9 mouse cellular contexts compared by ENCODE assay signal in genomic region chr5:144988340-144989060, GRCm38 (mm10). TPM values are rescaled to one million over a fixed set of nuclear protein-coding genes. Genes with fewer than 3 reads are reported as not detected.
DNase-seq lines count a peak whose midpoint lies in the region; ATAC-seq lines count a peak whose summit lies in the region.
"Had no signal": no experiment of that assay in that cellular context is flagged by ENCODE, and none has a peak within 500 bp of the region (broad histone marks: within the 10 kb centered on the region; RNA-seq: fewer than 3 reads in every experiment).

No protein-coding gene starts in this region.

- H3K9me3 ChIP-seq in embryonic facial prominence, embryonic 12.5 days, result no peaks in the 10 kb centered on the region
- H3K9me3 ChIP-seq in hindbrain, embryonic 11.5 days (ENCODE audit: control insufficient read depth, low read length), result no peaks in the 10 kb centered on the region
- H3K9me3 ChIP-seq in stomach, embryonic 16.5 days (replicated peaks; ENCODE audit: control insufficient read depth, low read length), result peaks cover 7% of the 10 kb centered on the region; the same call in 1 of the 2 replicates

- H3K4me1 ChIP-seq in embryonic facial prominence, embryonic 12.5 days, result no peaks in the 10 kb centered on the region
- no peaks in the 10 kb centered on the region for H3K4me1 ChIP-seq in hindbrain, embryonic 11.5 days (replicated peaks; ENCODE audit: control insufficient read depth, insufficient read depth, low read length)
- no peaks in the 10 kb centered on the region for H3K4me1 ChIP-seq in stomach, embryonic 16.5 days (ENCODE audit: control insufficient read depth, insufficient read depth, low read length)

- H3K4me3 ChIP-seq in embryonic facial prominence, embryonic 12.5 days, result no peak overlapping the region
- H3K4me3 ChIP-seq in hindbrain, embryonic 11.5 days (ENCODE audit: low read depth, low read length), result no peak overlapping the region
- no peak overlapping the region for H3K4me3 ChIP-seq in stomach, embryonic 16.5 days (replicated peaks; ENCODE audit: low read length)

- no peaks in the 10 kb centered on the region for H3K36me3 ChIP-seq in embryonic facial prominence, embryonic 12.5 days
- no peaks in the 10 kb centered on the region for H3K36me3 ChIP-seq in hindbrain, embryonic 11.5 days (ENCODE audit: control insufficient read depth, insufficient read depth, low read length)
- no peaks in the 10 kb centered on the region for H3K36me3 ChIP-seq in stomach, embryonic 16.5 days (ENCODE audit: control insufficient read depth, insufficient read depth, low read length)

- intact Hi-C loops in gastrocnemius, postnatal 14 days (cut with DNase I; ENCODE audit: low total_unique reads), result loop anchor here (2.0 to 10.0 kb wide), 3 partner anchors 86 to 194 kb away; no protein-coding TSS in a partner anchor

- 0 out of 2 replicates have a peak, but pooled peaks have one; percentile 49 for ATAC-seq in embryonic facial prominence, embryonic 12.5 days (ENCODE audit: insufficient number of reproducible peaks, insufficient read depth, low FRiP score, low TSS enrichment)
- no peak for ATAC-seq in hindbrain, embryonic 11.5 days (ENCODE audit: low FRiP score)
- peak; percentile 74 for ATAC-seq in megakaryocyte progenitor cell, adult 5-6 weeks (replicated peaks; ENCODE audit: poor library complexity)
- ATAC-seq in stomach, embryonic 16.5 days (ENCODE audit: insufficient read depth, low FRiP score), result peak; percentile 71; the same call in 1 of the 2 replicates

- no peak overlapping the region for H3K27ac ChIP-seq in embryonic facial prominence, embryonic 12.5 days
- no peak overlapping the region for H3K27ac ChIP-seq in hindbrain, embryonic 11.5 days (ENCODE audit: low read depth, low read length)
- H3K27ac ChIP-seq in stomach, embryonic 16.5 days (ENCODE audit: low read length), result peak overlapping the region; percentile 23; the same call in 1 of the 2 replicates

- H3K4me2 ChIP-seq in embryonic facial prominence, embryonic 12.5 days (replicated peaks), result no peak overlapping the region
- H3K4me2 ChIP-seq in hindbrain, embryonic 11.5 days (replicated peaks; ENCODE audit: low read depth, low read length), result no peak overlapping the region
- H3K4me2 ChIP-seq in stomach, embryonic 16.5 days (ENCODE audit: low read depth, low read length), result no peak overlapping the region

- no peaks in the 10 kb centered on the region for H3K27me3 ChIP-seq in embryonic facial prominence, embryonic 12.5 days
- H3K27me3 ChIP-seq in hindbrain, embryonic 11.5 days (ENCODE audit: control insufficient read depth, insufficient read depth, low read length), result no peaks in the 10 kb centered on the region
- H3K27me3 ChIP-seq in stomach, embryonic 16.5 days (ENCODE audit: control insufficient read depth, insufficient read depth, low read length), result no peaks in the 10 kb centered on the region

- H3K9ac ChIP-seq in embryonic facial prominence, embryonic 12.5 days, result no peak overlapping the region
- no peak overlapping the region for H3K9ac ChIP-seq in hindbrain, embryonic 11.5 days (ENCODE audit: low read depth, low read length)
- no peak overlapping the region for H3K9ac ChIP-seq in stomach, embryonic 16.5 days (ENCODE audit: low read length)

- DNase-seq in gastrocnemius, postnatal 14 days, result peak; percentile 22
- DNase-seq in gastrocnemius, postnatal 25 days, result no peak
- peak; percentile 84 for DNase-seq in adipocyte (ENCODE audit: low spot score)
- DNase-seq in hindbrain, embryonic 11.5 days (ENCODE audit: low spot score), result peak; percentile 59
- DNase-seq in layer of hippocampus, adult 9-11 months, result peak; percentile 64

- 56% methylated on average over 9 of the region's 9 CpGs for WGBS in embryonic facial prominence, embryonic 12.5 days
- 59% methylated on average over 9 of the region's 9 CpGs for WGBS in hindbrain, embryonic 11.5 days
- WGBS in stomach, embryonic 16.5 days, result 43% methylated on average over 9 of the region's 9 CpGs

RNA-seq across cellular contexts. Expression of gene Smurf1, which starts 22.9 kb away (rescaled TPM):
- total RNA-seq in gastrocnemius, postnatal 14 days (2021), result 10 to 100 TPM; 11.0 to 13.1 TPM
- 10 to 100 TPM; 11.5 to 12.6 TPM for total RNA-seq in gastrocnemius, postnatal 25 days (2021)
- polyA plus RNA-seq in embryonic facial prominence, embryonic 12.5 days (2016; fragmentation: Nextera tagmentation; extraction: Ambion mirVana), result 24.9 and 26.6 TPM in 2 replicates
- 16.6 and 18.1 TPM in 2 replicates for polyA plus RNA-seq in hindbrain, embryonic 11.5 days (2014; fragmentation: Nextera tagmentation; extraction: Ambion mirVana)
- 2.7 and 3.5 TPM in 2 replicates for total RNA-seq in megakaryocyte progenitor cell, adult 5-6 weeks (2015)
- 2.8 and 4.1 TPM in 2 replicates for total RNA-seq in megakaryocyte progenitor cell, adult 5-6 weeks (2017)
- 7.0 and 7.7 TPM in 2 replicates for polyA plus RNA-seq in stomach, embryonic 16.5 days (2015; fragmentation: Nextera tagmentation; extraction: Ambion mirVana)

RNA-seq across cellular contexts. Expression of gene Gm4871, which starts 44.1 kb away (rescaled TPM):
- total RNA-seq in gastrocnemius, postnatal 14 days (2021), result not detected
- total RNA-seq in gastrocnemius, postnatal 25 days (2021), result not detected
- polyA plus RNA-seq in embryonic facial prominence, embryonic 12.5 days (2016; fragmentation: Nextera tagmentation; extraction: Ambion mirVana), result not detected in 2 replicates
- polyA plus RNA-seq in hindbrain, embryonic 11.5 days (2014; fragmentation: Nextera tagmentation; extraction: Ambion mirVana), result not detected in 2 replicates
- total RNA-seq in megakaryocyte progenitor cell, adult 5-6 weeks (2015), result not detected in 2 replicates
- total RNA-seq in megakaryocyte progenitor cell, adult 5-6 weeks (2017), result not detected in 2 replicates
- polyA plus RNA-seq in stomach, embryonic 16.5 days (2015; fragmentation: Nextera tagmentation; extraction: Ambion mirVana), result not detected in 2 replicates
- total RNA-seq: adrenal gland, adult 18-20 months had no signal

RNA-seq across cellular contexts. Expression of gene 1700018F24Rik, which starts 54.3 kb away (rescaled TPM):
- not detected for total RNA-seq in gastrocnemius, postnatal 14 days (2021)
- total RNA-seq in gastrocnemius, postnatal 25 days (2021), result not detected
- not detected in 2 replicates for polyA plus RNA-seq in embryonic facial prominence, embryonic 12.5 days (2016; fragmentation: Nextera tagmentation; extraction: Ambion mirVana)
- polyA plus RNA-seq in hindbrain, embryonic 11.5 days (2014; fragmentation: Nextera tagmentation; extraction: Ambion mirVana), result 0.13 TPM in 1 of 2 replicates, not detected in the other
- not detected in 2 replicates for total RNA-seq in megakaryocyte progenitor cell, adult 5-6 weeks (2015)
- not detected in 2 replicates for total RNA-seq in megakaryocyte progenitor cell, adult 5-6 weeks (2017)
- polyA plus RNA-seq in stomach, embryonic 16.5 days (2015; fragmentation: Nextera tagmentation; extraction: Ambion mirVana), result not detected in 2 replicates
- total RNA-seq: adrenal gland, adult 18-20 months had no signal
